Mouse (Mus musculus) heart, adult 2 months (tissue): Measurements from ENCODE around the gene Syp.

ENCODE experiments used
- CTCF ChIP-seq: fragments of 200-600 bp; IDR thresholded peaks from 2 replicates; pipeline ENCODE4 v1.8.1; 2022; ENCODE audit warnings: antibody characterized with exemption, mild to moderate bottlenecking, moderate library complexity
- EP300 ChIP-seq: fragments of 200-500 bp; IDR thresholded peaks from 2 replicates; pipeline ENCODE4 v1.6.1; 2011; ENCODE audit warnings: low read depth, low read length, control low read depth; ENCODE audit not compliant: insufficient read depth
- POLR2A ChIP-seq: fragments of 200-500 bp; IDR thresholded peaks from 2 replicates; pipeline ENCODE4 v1.6.1; 2011; ENCODE audit warnings: mild to moderate bottlenecking, low read depth, low read length, control low read depth; ENCODE audit not compliant: insufficient read depth

DNA sequence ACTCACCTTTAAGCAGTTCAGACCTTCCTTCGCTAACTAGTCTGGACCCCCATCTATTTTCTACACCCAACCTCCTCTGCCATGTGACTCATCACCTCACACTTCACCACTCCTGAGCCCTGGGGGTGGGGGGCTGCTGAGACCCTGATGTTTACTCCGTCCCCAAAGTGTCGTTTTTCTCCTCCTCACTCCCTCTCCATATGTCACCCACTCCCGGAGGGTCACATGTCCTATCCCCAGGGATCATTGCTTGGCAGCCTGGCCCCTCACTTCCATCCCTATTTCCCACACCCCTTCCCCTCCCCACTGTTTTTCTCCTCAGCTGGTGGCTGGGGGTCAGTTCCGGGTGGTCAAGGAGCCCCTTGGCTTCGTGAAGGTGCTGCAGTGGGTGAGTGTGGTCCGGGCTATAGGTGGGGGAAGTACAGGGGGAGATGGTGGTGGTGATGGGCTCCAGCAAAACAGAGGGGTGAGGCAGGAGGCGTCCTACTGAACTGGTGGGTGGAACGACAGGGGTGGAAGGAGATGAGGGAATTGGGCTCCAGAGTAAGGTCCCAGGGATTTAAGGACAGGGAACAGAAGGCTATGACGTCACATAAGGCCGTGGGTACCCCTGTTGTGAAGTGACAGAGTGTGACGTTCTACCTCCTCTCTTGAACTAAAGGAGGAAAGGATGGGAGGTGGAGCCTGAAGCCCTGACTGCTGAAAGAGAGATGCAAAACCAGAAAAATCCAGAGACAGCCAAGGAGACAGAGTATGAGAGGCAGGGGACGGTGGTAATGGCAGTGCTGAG is 1.5 kb downstream of the Syp start:
- TF ChIP-seq CTCF: no peak
- no peak for TF ChIP-seq EP300
- TF ChIP-seq POLR2A: no peak
